Mouse (Mus musculus) testis, adult 2 months (tissue): ENCODE results near the gene Ank3.

ENCODE experiments used
- CTCF ChIP-seq: fragments of 200-500 bp; IDR thresholded peaks from 2 replicates; pipeline ENCODE4 v1.5.1; 2012; ENCODE audit warnings: low read depth, mild to moderate bottlenecking, inconsistent platforms, low read length, moderate library complexity; ENCODE audit not compliant: control insufficient read depth, insufficient read depth, insufficient replicate concordance
- POLR2A ChIP-seq: fragments of 200-500 bp; IDR thresholded peaks from 2 replicates; pipeline ENCODE4 v1.6.1; 2012; ENCODE audit warnings: low read depth, mild to moderate bottlenecking, inconsistent platforms, low read length, moderate library complexity; ENCODE audit not compliant: control insufficient read depth

DNA sequence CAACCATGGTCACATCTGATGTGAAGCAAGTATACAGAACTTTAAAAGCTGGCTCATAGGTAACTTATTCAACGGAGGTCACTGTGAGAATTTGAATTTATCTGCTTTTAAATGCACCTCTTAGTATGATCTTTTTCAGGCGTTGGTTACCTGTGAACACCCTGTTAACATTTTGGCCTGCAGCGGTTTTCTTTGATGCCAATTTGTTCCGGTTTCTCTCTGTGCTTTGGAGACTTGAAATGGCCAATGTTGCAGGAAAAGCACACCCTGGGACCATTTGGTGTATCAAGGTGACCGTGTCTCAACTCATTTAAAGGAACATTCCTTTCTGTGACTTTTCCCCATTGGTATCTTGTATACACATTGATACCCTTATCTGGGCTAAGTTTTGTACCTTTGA is 46.0 kb downstream of the Ank3 start:
- no peak for TF ChIP-seq CTCF
- no peak for TF ChIP-seq POLR2A
